Mouse (Mus musculus) heart, adult 2 months (tissue): Measurements from ENCODE around the gene B4galt5. TPM values are rescaled to one million over a fixed set of nuclear protein-coding genes. Genes with fewer than 3 reads are reported as not detected.
A peak's percentile ranks its signal among the peaks of the same experiment; 100 is the strongest.

Source experiments
- DNase-seq, 2 experiments: peaks; one replicate each; pipeline ENCODE4 v3.0.0; 2021
- H3K27ac ChIP-seq: fragments of 200-600 bp; 2 replicates; pipeline ENCODE4 v1.8.1; 2022
- H3K27me3 ChIP-seq: fragments of 200-500 bp; 2 replicates; pipeline ENCODE4 v1.6.1; 2012; ENCODE audit warnings: mild to moderate bottlenecking, low read length, inconsistent platforms, mixed read lengths; ENCODE audit not compliant: control insufficient read depth, insufficient read depth
- H3K36me3 ChIP-seq: fragments of 200-500 bp; 2 replicates; pipeline ENCODE4 v1.6.1; 2012; ENCODE audit warnings: low read length, inconsistent platforms; ENCODE audit not compliant: control insufficient read depth, insufficient read depth
- H3K4me1 ChIP-seq: fragments of 200-500 bp; 2 replicates; pipeline ENCODE4 v1.6.1; 2011; ENCODE audit warnings: low read length; ENCODE audit not compliant: control insufficient read depth, insufficient read depth
- H3K4me3 ChIP-seq: fragments of 200-600 bp; 2 replicates; pipeline ENCODE4 v1.8.1; 2022
- H3K79me2 ChIP-seq: fragments of 200-500 bp; replicated peaks from 2 replicates; pipeline ENCODE4 v1.6.1; 2012; ENCODE audit warnings: mild to moderate bottlenecking, inconsistent platforms, low read length, moderate library complexity, mixed read lengths; ENCODE audit not compliant: control insufficient read depth, insufficient read depth
- H3K9ac ChIP-seq: fragments of 200-500 bp; 2 replicates; pipeline ENCODE4 v1.6.1; 2012; ENCODE audit warnings: low read depth, mild to moderate bottlenecking, control low read depth, inconsistent platforms, low read length, mixed read lengths
- CTCF ChIP-seq: fragments of 200-600 bp; IDR thresholded peaks from 2 replicates; pipeline ENCODE4 v1.8.1; 2022; ENCODE audit warnings: antibody characterized with exemption, mild to moderate bottlenecking, moderate library complexity
- EP300 ChIP-seq: fragments of 200-500 bp; IDR thresholded peaks from 2 replicates; pipeline ENCODE4 v1.6.1; 2011; ENCODE audit warnings: low read depth, low read length, control low read depth; ENCODE audit not compliant: insufficient read depth
- POLR2A ChIP-seq: fragments of 200-500 bp; IDR thresholded peaks from 2 replicates; pipeline ENCODE4 v1.6.1; 2011; ENCODE audit warnings: mild to moderate bottlenecking, low read depth, low read length, control low read depth; ENCODE audit not compliant: insufficient read depth
- WGBS: fragments of 180-500 bp; shearing (Covaris S2); methylation state at CpG from one replicate; pipeline ENCODE4 v1.1.7; 2018; 5-methylcytosine and 5-hydroxymethylcytosine counted together
- intact Hi-C: fragments of 180-260 bp; cut with DNase I; formaldehyde crosslinking; loops from one replicate; pipeline ENCODE4 v1.15.1; 2025
- polyA plus RNA-seq: library from polyadenylated mRNA; depleted of rRNA; stranded (reverse); fragments of >200 nt; gene quantifications from 2 replicates; pipeline ENCODE4 v1.2.3, GENCODE M21; 2012
- total RNA-seq, 2 experiments: library from RNA; stranded (reverse); gene quantifications; 2 replicates each; pipeline ENCODE4 v1.2.3; 2021

The B4galt5 gene
- total and polyA plus RNA-seq, 3 experiments = 9.4 to 17.0 (median 14.1) TPM

GRCm38 (mm10) chr2:167326582-167326981 is 22.4 kb downstream of the B4galt5 start:
- peaks cover 10% of the 10 kb centered on the region for H3K4me1 ChIP-seq
- no peak overlapping the region for H3K27ac ChIP-seq
- no peak for TF ChIP-seq POLR2A
- H3K36me3 ChIP-seq = no peaks in the 10 kb centered on the region
- H3K4me3 ChIP-seq = no peak overlapping the region
- DNase-seq = no peak
- peaks cover 2% of the 10 kb centered on the region for H3K79me2 ChIP-seq
- WGBS = 88% methylated on average over 9 of the region's 9 CpGs
- intact Hi-C loops = no loop called here
- no peaks in the 10 kb centered on the region for H3K27me3 ChIP-seq
- no peak overlapping the region for H3K9ac ChIP-seq

- H3K27ac ChIP-seq = no peak overlapping the region
- TF ChIP-seq POLR2A (no peak), CTCF (no peak), EP300 (no peak)
- H3K27me3 ChIP-seq = no peaks in the 10 kb centered on the region
- H3K9ac ChIP-seq = no peak overlapping the region
- no peak for DNase-seq
- intact Hi-C loops = no loop called here
- 79% methylated on average over 10 of the region's 10 CpGs for WGBS
- peaks cover 7% of the 10 kb centered on the region for H3K4me1 ChIP-seq
- H3K79me2 ChIP-seq = peaks cover 4% of the 10 kb centered on the region
- no peaks in the 10 kb centered on the region for H3K36me3 ChIP-seq
- H3K4me3 ChIP-seq = no peak overlapping the region
Measured at GRCm38 (mm10) chr2:167324151-167324930, 24.6 kb downstream of the B4galt5 start.

- no peak for DNase-seq
- no peak overlapping the region for H3K27ac ChIP-seq
- no peak for TF ChIP-seq CTCF
- no peak for TF ChIP-seq POLR2A
- no peak for TF ChIP-seq EP300
Measured at GRCm38 (mm10) chr2:167323116-167323515, 25.9 kb downstream of the B4galt5 start.

GRCm38 (mm10) chr2:167321372-167321771 is 27.6 kb downstream of the B4galt5 start:
- TF ChIP-seq CTCF = no peak
- no peak for TF ChIP-seq POLR2A
- TF ChIP-seq EP300 = no peak
- WGBS = 88% methylated on average over 8 of the region's 8 CpGs
- H3K4me3 ChIP-seq = no peak overlapping the region
- no peak overlapping the region for H3K27ac ChIP-seq
- H3K9ac ChIP-seq = no peak overlapping the region
- H3K4me1 ChIP-seq = peaks cover 18% of the 10 kb centered on the region
- H3K36me3 ChIP-seq = no peaks in the 10 kb centered on the region
- intact Hi-C loops = no loop called here
- H3K27me3 ChIP-seq = no peaks in the 10 kb centered on the region
- peaks cover 4% of the 10 kb centered on the region for H3K79me2 ChIP-seq
- DNase-seq = no peak

More at GRCm38 (mm10) chr2:167323116-167323515, 25.9 kb downstream of the B4galt5 start:
- intact Hi-C loops = no loop called here
- 61% methylated on average over 3 of the region's 3 CpGs for WGBS
- Histone ChIP-seq H3K9ac (no peak overlapping the region), H3K4me3 (no peak overlapping the region), H3K36me3 (no peaks in the 10 kb centered on the region), H3K27me3 (no peaks in the 10 kb centered on the region), H3K79me2 (peaks cover 4% of the 10 kb centered on the region), H3K4me1 (peaks cover 16% of the 10 kb centered on the region)

- TF ChIP-seq POLR2A = no peak
- TF ChIP-seq EP300 = peak; percentile 64
- TF ChIP-seq CTCF = no peak
- WGBS = 8% methylated on average over 5 of the region's 5 CpGs
- peak overlapping the region; percentile 8; the same call in 1 of the 2 replicates for H3K4me3 ChIP-seq
- no peaks in the 10 kb centered on the region for H3K27me3 ChIP-seq
- no peak overlapping the region for H3K9ac ChIP-seq
- H3K4me1 ChIP-seq = peaks cover 20% of the 10 kb centered on the region
- no peaks in the 10 kb centered on the region for H3K36me3 ChIP-seq
- DNase-seq = peak; percentile 53 to 70
- peak overlapping the region; percentile 60 for H3K27ac ChIP-seq
- 0 out of 2 replicates have a peak, but pooled peaks cover 3% of the 10 kb centered on the region for H3K79me2 ChIP-seq
- intact Hi-C loops = no loop called here
Measured at GRCm38 (mm10) chr2:167318981-167319380, 30.0 kb downstream of the B4galt5 start.

GRCm38 (mm10) chr2:167316724-167317187 is 32.2 kb downstream of the B4galt5 start:
- WGBS = 60% methylated on average over 3 of the region's 3 CpGs
- TF ChIP-seq EP300 (no peak), CTCF (no peak), POLR2A (no peak)
- Histone ChIP-seq H3K36me3 (no peaks in the 10 kb centered on the region), H3K79me2 (0 out of 2 replicates have a peak, but pooled peaks cover 1% of the 10 kb centered on the region), H3K4me3 (no peak overlapping the region), H3K27ac (no peak overlapping the region), H3K9ac (no peak overlapping the region), H3K4me1 (peaks cover 23% of the 10 kb centered on the region), H3K27me3 (no peaks in the 10 kb centered on the region)
- DNase-seq = no peak
- intact Hi-C loops = no loop called here
